Mouse (Mus musculus) CD4-positive helper T cell, adult 2 months (primary cell): ENCODE results near the gene Six1.
"Not testable (repeated sequence)": the region's sequence is repeated elsewhere in the genome, so short reads cannot be mapped to it uniquely, and the experiment has no call there.

Experiments
- DNase-seq: peaks from one replicate; pipeline ENCODE4 v3.0.0-alpha.2; 2012; ENCODE audit warnings: low read depth, missing footprints, low spot score

Six1 gene

GRCm38 (mm10) chr12:73053668-73054241 lies at the start of gene Six1:
TSS of gene Six1 (minus strand) at chr12:73053887.
- no peak for DNase-seq

GRCm38 (mm10) chr12:73098593-73098992 lies 44.9 kb upstream of the Six1 start:
- DNase-seq: no peak

- not testable (repeated sequence) for DNase-seq
Observed at GRCm38 (mm10) chr12:73096177-73096576, 42.5 kb upstream of the Six1 start.

- no peak for DNase-seq
Observed at GRCm38 (mm10) chr12:73094605-73095004, 40.9 kb upstream of the Six1 start.

- DNase-seq: no peak
Observed at GRCm38 (mm10) chr12:73094189-73094588, 40.5 kb upstream of the Six1 start.

- no peak for DNase-seq
Observed at GRCm38 (mm10) chr12:73090672-73091335, 37.1 kb upstream of the Six1 start.

- DNase-seq: no peak
Observed at GRCm38 (mm10) chr12:73088911-73089310, 35.2 kb upstream of the Six1 start.

- DNase-seq: no peak
Observed at GRCm38 (mm10) chr12:73088500-73088899, 34.8 kb upstream of the Six1 start.

GRCm38 (mm10) chr12:73087086-73087485 lies 33.4 kb upstream of the Six1 start:
- no peak for DNase-seq

- DNase-seq: no peak
Observed at GRCm38 (mm10) chr12:73085739-73086630, 32.3 kb upstream of the Six1 start.

GRCm38 (mm10) chr12:73083773-73084172 lies 30.1 kb upstream of the Six1 start:
- DNase-seq: no peak

- DNase-seq: not testable (repeated sequence)
Observed at GRCm38 (mm10) chr12:73081828-73082227, 28.1 kb upstream of the Six1 start.

- DNase-seq: no peak
Observed at GRCm38 (mm10) chr12:73060805-73061410, 7.2 kb upstream of the Six1 start.

GRCm38 (mm10) chr12:73057492-73057891 lies 3.8 kb upstream of the Six1 start:
- DNase-seq: no peak

- no peak for DNase-seq
Observed at GRCm38 (mm10) chr12:73055451-73055850, 1.8 kb upstream of the Six1 start.

- no peak for DNase-seq
Observed at GRCm38 (mm10) chr12:73054576-73055185, 994 bp upstream of the Six1 start.

GRCm38 (mm10) chr12:73052651-73053591 lies 766 bp downstream of the Six1 start:
- no peak for DNase-seq

- no peak for DNase-seq
Observed at GRCm38 (mm10) chr12:73052036-73052650, 1.5 kb downstream of the Six1 start.

- no peak for DNase-seq
Observed at GRCm38 (mm10) chr12:73050811-73051580, 2.7 kb downstream of the Six1 start.
